Mouse (Mus musculus): ENCODE data around the gene Il23a. TPM values are rescaled to one million over a fixed set of nuclear protein-coding genes. Genes with fewer than 3 reads are reported as not detected.
"Not testable (repeated sequence)": the region's sequence is repeated elsewhere in the genome, so short reads cannot be mapped to it uniquely, and the experiment has no call there.

Gene Il23a
- total RNA-seq, 2 experiments from 2014 or later, result 0.27 TPM; not detected in 1

DNA sequence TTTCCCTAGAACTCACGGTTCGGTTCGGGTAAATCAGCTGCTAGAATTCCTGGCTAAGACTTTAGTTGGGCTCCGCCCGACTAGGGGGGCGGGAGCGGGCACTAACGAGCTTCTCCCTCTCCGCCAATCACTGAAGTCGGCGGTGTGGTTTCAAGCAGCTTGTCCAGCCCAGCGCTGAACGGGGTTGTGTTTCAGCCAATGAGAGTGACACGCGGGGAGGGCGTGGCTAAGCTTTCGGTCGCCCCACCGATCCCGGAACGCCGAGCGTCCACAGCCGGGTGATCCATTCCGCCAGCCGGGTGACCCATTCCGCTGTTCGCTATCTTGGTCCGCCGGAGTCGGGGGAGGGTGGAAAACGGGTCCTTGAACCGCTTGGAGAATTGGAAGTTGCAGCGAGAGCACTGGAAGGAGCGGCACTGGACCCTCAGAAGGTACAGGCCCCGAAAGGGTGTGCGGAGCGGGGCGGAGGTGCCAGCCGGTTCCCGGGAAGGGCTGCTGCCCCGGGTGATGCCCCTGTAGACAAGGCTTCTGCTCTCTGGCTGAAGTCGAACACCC, 28.2 kb downstream of the Il23a start, which contains the start of gene Stat2:
Stat2 (plus strand) TSS at position 273 of the 555 bp plus-strand sequence.
- DNase-seq (ENCODE audit: low spot score in 2 of 2), result peak; percentile 96 to 98
- TF ChIP-seq CTCF (conservative IDR thresholded peaks at IDR 0.05), result no peak

DNA sequence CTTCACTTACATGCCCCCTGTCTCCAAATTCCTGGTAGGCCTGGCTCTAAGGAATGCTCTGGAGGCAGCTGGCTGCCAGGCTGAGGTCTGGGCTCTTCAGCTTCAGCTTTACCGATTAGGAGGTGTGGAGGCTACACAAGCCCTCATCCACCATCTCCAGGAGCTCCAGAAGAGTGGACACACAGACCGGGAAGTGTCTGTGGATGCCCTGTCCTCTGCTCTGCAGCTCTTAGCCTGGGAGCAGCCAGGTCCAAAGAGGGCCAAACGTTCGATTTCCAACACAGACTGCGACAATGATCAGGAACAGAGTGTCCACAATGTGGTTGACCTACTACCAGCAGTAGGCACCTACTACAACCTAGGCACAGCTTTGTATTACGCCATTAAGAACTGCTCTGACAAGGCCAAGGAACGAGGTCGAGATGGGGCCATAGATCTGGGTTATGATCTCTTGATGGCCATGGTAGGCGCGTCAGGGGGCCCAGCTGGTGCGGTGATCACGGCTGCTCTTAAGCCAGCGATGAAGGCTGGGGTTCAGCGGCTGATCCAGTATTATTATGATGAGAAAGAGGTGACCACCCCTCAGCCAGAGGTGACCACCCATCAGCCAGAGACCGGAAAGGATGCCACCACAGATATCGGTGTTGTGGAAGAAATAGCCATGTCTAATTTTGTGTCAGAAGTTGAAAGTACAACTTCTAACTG, 29.2 kb downstream of the Il23a start:
- no peak for TF ChIP-seq CTCF (conservative IDR thresholded peaks at IDR 0.05)
- peak overlapping the region; percentile 89; the same call in 1 of the 2 replicates for H3K27ac ChIP-seq
- DNase-seq (ENCODE audit: low spot score in 2 of 2), result no peak
- H3K4me3 ChIP-seq, result peak overlapping the region; percentile 99

More for the DNA sequence above, 28.2 kb downstream of the Il23a start, which contains the start of gene Stat2:
- peak within 1 kb of the TSS; percentile 92 for H3K27ac ChIP-seq
- H3K4me3 ChIP-seq, result peak within 1 kb of the TSS; percentile 99

DNA sequence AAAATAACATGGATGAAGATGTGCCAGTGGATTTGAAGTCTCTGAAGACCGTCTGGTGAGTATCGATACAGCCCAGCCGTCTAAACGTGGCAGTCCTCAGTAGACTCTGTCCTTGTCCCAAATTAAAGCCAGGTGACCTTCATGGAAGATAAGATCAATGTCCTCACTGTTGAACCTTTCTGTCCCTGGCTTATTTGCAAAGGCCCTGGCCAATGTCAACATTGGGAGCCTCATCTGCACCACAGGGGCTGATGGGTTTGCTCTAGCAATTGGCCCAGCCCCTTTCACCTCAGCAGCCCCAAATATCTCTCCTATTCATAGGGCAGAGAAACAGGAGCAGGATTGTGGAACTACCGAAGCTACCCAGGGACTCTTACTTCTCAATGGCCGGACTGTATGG, 30.2 kb downstream of the Il23a start, which contains the start of gene Apof:
Apof (plus strand) TSS at position 301 of the 400 bp plus-strand sequence.
- no peak for TF ChIP-seq CTCF (conservative IDR thresholded peaks at IDR 0.05)
- DNase-seq (ENCODE audit: low spot score in 2 of 2), result no peak
- no peak within 1 kb of the TSS for H3K4me3 ChIP-seq
- H3K27ac ChIP-seq, result no peak within 1 kb of the TSS

DNA sequence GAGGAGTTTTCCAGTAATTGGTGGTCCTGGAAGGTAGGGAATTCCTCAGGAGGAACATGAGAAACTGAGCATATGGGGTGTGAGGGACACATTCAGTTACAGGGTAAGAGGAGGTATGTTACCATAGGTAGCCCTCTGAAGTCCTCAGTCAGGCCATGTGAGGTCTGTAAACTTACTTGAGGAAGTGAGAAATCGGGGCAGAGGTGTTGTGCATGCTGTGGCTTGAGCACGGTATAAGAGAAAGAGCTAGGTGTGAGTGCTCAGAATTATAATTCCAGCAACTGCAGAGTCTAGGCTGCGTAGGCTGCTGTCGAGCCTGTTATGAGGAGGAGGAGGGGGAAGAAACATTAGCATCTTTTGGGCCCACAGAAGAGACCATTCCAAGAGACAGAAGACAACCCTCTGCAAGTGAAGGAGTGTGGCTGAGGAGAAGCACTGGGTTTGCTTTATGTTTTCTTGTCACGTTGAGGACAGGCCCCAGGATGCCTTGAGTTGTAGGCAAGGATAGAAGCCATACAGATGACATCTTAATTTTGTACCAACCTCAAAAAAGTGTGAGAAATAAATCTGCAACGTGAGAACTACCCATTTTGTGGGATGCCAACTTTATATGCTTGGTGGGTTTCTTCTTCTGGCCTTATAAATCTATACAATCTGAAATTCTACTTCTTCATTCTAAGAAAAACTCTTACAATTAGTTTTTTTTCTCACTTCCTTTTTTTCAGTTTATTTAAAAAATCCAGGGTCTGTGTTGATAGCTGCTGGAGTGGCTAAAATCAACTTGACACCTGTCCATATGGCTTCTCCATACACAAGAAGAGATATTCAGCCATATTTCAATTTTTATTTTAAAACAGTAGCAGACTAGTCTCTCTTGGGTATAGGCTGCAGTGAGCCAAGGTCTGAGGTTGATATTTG, 34.9 kb downstream of the Il23a start:
- DNase-seq (ENCODE audit: low spot score in 2 of 2), result no peak
- TF ChIP-seq CTCF (conservative IDR thresholded peaks at IDR 0.05), result no peak
- no peak overlapping the region for H3K27ac ChIP-seq
- H3K4me3 ChIP-seq, result no peak overlapping the region

DNA sequence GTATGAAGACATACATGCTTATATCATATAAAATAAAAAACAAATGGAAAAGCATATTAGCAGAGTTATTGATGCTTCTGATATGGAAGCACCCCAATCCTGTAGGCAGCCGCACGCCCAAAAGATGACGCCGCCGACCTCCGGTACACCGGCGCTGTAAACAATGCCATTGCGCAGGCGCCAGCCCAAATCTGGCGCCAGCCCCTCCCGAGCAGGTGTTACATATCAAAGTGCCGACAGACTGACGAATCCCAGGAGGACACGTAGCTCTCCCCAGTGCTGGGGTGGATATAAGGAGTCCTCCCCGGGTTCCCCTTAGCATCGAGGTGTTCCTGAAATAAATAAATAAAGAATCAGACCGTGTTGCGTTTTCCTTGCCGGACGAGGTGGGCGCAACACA, 36.3 kb downstream of the Il23a start:
- TF ChIP-seq CTCF (conservative IDR thresholded peaks at IDR 0.05), result no peak
- no peak for DNase-seq (ENCODE audit: low spot score in 2 of 2)
- Histone ChIP-seq H3K27ac (no peak overlapping the region), H3K4me3 (no peak overlapping the region)

DNA sequence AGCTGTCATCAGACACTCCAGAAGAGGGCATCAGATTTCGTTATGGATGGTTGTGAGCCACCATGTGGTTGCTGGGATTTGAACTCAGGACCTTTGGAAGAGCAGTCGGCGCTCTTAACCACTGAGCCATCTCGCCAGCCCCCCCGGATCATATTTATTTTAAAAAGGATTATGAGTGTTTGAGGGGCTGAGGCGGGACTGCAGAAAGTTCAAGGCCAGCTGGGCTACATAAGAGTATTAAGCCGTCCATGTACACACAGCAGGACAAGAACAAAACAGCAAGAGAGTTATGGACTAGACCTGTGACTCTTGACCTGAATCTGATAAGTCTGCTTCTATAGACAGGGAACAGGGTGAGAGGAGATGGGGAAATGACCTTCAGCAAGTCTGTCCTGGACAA, 38.2 kb downstream of the Il23a start:
- H3K27ac ChIP-seq; H3K4me3 ChIP-seq; DNase-seq (ENCODE audit: low spot score in 2 of 2): not testable (repeated sequence)

DNA sequence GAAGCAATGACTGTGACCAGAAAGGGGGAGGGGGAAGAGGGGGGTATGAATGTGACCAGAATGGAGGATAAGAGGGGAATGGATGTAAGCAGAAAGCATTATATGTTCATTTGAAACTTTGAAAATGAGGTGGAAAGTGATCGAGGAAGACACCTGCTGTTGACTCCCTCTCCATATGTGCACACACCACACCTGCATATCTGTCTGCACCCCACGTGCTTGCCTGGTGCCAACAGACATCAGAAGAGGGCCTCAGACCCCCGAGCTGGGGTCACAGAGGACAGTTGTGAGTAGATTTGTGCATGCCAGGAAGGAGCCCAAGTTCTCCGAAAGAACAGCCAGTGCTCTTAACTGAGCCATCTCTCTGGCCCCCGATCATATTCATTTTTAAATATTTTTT, 38.6 kb downstream of the Il23a start:
- no peak for DNase-seq (ENCODE audit: low spot score in 2 of 2)
- no peak overlapping the region for H3K27ac ChIP-seq
- TF ChIP-seq CTCF (conservative IDR thresholded peaks at IDR 0.05), result no peak
- no peak overlapping the region for H3K4me3 ChIP-seq

DNA sequence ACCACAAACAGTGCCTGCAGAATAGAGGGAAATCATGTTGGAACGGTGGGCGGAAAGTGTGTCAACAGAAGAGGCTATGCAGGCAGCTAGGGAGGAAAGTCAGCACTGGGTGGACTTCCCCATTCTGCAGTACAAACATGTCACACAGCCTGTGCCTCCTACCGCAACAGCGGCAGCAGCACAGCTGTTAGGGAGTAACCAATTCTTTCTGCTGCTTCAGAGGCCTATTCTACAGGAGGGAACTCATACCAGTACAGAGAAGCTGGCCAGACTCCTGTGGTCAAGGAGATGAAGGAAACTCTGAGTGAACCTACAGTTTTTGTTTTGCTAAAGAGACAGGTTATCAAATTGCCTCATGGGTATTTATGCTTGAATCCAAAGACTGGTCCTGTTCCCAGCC, 39.6 kb downstream of the Il23a start:
- 0 out of 2 replicates have a peak, but pooled peaks have one; percentile 11 for TF ChIP-seq CTCF (conservative IDR thresholded peaks at IDR 0.05)
- Histone ChIP-seq H3K27ac (no peak overlapping the region), H3K4me3 (no peak overlapping the region)
- no peak for DNase-seq (ENCODE audit: low spot score in 2 of 2)

DNA sequence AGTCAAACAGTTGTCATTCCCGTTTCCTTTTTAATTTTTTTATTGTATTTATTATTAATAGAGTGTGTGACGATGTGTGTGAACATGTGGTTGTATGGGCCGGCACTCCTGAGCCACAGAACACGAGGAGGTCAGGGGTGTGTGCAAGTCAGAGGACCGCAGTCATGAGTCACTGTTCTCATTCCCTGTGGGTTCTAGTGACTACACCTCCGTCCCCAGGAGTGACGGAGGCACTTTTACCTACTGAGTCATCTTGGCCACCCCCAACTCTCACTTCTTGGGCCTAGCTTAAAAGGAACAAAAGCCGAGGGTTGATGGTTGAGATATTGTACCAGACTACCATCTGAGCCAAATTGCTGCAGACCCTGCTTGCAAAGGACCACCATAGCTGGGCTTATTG, 42.2 kb downstream of the Il23a start:
- TF ChIP-seq CTCF (conservative IDR thresholded peaks at IDR 0.05), result no peak
- no peak overlapping the region for H3K4me3 ChIP-seq
- DNase-seq (ENCODE audit: low spot score in 2 of 2), result no peak
- no peak overlapping the region for H3K27ac ChIP-seq

DNA sequence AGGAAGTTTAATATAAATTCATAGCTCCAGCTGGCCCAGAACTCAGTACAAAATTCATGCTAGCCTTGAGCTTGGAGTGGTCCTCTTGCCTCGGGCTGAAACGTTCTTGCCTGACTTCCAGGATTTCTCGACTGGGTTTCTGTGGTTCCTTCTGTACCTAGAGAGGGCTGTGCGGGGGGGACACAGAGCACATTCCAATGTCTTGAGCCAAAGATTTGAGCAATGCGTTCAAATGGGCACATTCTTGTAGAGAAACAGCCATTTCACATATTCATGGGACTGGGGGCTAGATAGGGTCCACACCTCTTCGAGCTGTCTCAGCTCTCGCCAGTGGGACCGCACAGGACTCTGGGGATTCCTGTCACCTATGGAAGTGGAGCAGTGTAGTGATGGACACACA, 42.6 kb downstream of the Il23a start:
- DNase-seq (ENCODE audit: low spot score in 2 of 2), result no peak
- no peak for TF ChIP-seq CTCF (conservative IDR thresholded peaks at IDR 0.05)
- H3K4me3 ChIP-seq, result no peak overlapping the region
- no peak overlapping the region for H3K27ac ChIP-seq

DNA sequence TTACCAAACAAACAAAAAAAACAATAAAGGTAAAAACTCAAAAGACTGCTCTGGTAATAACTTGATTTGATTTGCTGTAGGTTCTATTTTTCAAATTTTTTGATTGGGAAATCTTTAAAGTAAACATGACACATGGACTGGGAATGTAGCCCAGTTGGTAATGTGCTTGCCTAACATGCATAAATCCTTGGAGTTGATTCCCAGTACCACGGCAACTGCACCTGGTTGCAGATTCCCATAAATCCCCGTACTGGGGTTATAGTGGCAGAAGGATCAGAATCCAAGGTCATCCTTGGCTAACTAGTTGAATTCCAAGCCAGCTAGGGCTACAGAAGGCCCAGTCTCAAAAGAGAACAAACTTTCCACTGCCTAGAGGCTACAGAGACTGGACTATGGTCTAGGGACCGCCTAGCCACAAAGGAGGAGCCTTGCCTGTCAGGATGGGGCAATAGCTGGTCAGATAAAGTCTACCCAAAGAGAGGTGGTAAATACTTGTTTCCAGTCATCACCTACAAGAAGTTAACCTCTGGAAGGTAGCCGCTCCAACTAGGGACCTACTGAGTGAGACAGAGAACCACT, 44.8 kb downstream of the Il23a start, which contains the start of gene Apon:
Apon (plus strand) TSS at position 420 of the 579 bp plus-strand sequence.
- Histone ChIP-seq H3K4me3 (no peak within 1 kb of the TSS), H3K27ac (no peak within 1 kb of the TSS)
- DNase-seq (ENCODE audit: low spot score in 2 of 2), result no peak
- TF ChIP-seq CTCF (conservative IDR thresholded peaks at IDR 0.05), result no peak

DNA sequence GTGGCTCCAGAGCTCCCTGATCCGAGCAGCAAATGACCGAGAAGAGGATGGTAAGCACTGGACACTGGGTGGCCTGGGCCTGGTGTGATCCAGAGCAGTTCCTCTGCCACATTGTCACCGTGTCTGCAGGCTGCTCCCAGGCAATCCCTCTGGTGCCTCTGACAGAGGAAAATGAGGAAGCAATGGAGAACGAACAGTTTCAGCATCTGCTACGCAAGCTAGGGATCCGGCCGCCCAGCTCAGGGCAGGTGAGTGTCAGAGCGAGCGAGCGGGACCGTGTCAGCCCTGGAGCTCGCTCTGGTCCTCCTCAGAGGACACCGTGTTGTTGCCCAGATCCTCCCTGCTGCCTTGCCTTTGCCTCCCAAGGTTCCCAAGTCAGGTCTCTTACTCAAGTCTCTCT, 48.0 kb downstream of the Il23a start:
- no peak overlapping the region for H3K27ac ChIP-seq
- DNase-seq (ENCODE audit: low spot score in 2 of 2), result no peak
- TF ChIP-seq CTCF (conservative IDR thresholded peaks at IDR 0.05), result no peak
- H3K4me3 ChIP-seq, result no peak overlapping the region

All from layer of hippocampus, adult 2 months (tissue).